Mouse (Mus musculus) forebrain, embryonic 12.5 days (tissue): ENCODE measurements around the gene Rbm19. TPM values are rescaled to one million over a fixed set of nuclear protein-coding genes. Genes with fewer than 3 reads are reported as not detected.

Experiments used
- ATAC-seq: fragments of 200-750 bp; cut with Nextera tagmentation; 2 replicates; pipeline ENCODE4 v1.8.0; 2017; ENCODE audit warnings: moderate TSS enrichment; ENCODE audit not compliant: low FRiP score
- H3K27ac ChIP-seq: fragments of 300-500 bp; sonication (generic); 2 replicates; pipeline ENCODE4 v1.5.1; 2016; ENCODE audit warnings: mild to moderate bottlenecking
- H3K27me3 ChIP-seq: fragments of 300-500 bp; sonication (generic); 2 replicates; pipeline ENCODE4 v1.6.1; 2016; ENCODE audit warnings: mild to moderate bottlenecking
- H3K36me3 ChIP-seq: fragments of 300-500 bp; sonication (generic); replicated peaks from 2 replicates; pipeline ENCODE4 v1.6.1; 2016; ENCODE audit warnings: mild to moderate bottlenecking
- H3K4me1 ChIP-seq: fragments of 300-500 bp; sonication (generic); 2 replicates; pipeline ENCODE4 v1.6.1; 2016
- H3K4me2 ChIP-seq: fragments of 300-500 bp; sonication (generic); 2 replicates; pipeline ENCODE4 v1.6.1; 2016; ENCODE audit warnings: mild to moderate bottlenecking, moderate library complexity
- H3K4me3 ChIP-seq: fragments of 300-500 bp; sonication (generic); replicated peaks from 2 replicates; pipeline ENCODE4 v1.5.1; 2016; ENCODE audit warnings: mild to moderate bottlenecking
- H3K9ac ChIP-seq: fragments of 300-500 bp; sonication (generic); 2 replicates; pipeline ENCODE4 v1.6.1; 2016; ENCODE audit warnings: mild to moderate bottlenecking
- H3K9me3 ChIP-seq: fragments of 300-500 bp; sonication (generic); 2 replicates; pipeline ENCODE4 v1.6.1; 2016
- WGBS: fragments of 180-500 bp; shearing (Covaris S2); methylation state at CpG from one replicate; pipeline ENCODE4 v1.1.7; 2016; 5-methylcytosine and 5-hydroxymethylcytosine counted together
- polyA plus RNA-seq: library from polyadenylated mRNA; unstranded; fragments of >200 nt; fragmentation: Nextera tagmentation; extraction: Ambion mirVana; gene quantifications from 2 replicates; pipeline ENCODE4 v1.2.1, GENCODE M21; 2016

The Rbm19 gene
- polyA plus RNA-seq, 1 experiment from 2014 or later = 27.5 TPM

GRCm38 (mm10) chr5:120156166-120156909 is 40.1 kb downstream of the Rbm19 start:
- H3K4me2 ChIP-seq = no peak overlapping the region
- ATAC-seq = peak; percentile 8; the same call in 1 of the 2 replicates
- no peaks in the 10 kb centered on the region for H3K9me3 ChIP-seq
- peaks cover 21% of the 10 kb centered on the region for H3K4me1 ChIP-seq
- H3K27me3 ChIP-seq = no peaks in the 10 kb centered on the region
- H3K9ac ChIP-seq = no peak overlapping the region
- 68% methylated on average over 21 of the region's 21 CpGs for WGBS
- H3K4me3 ChIP-seq = no peak overlapping the region
- H3K27ac ChIP-seq = peak overlapping the region; percentile 76
- no peaks in the 10 kb centered on the region for H3K36me3 ChIP-seq

- no peaks in the 10 kb centered on the region for H3K9me3 ChIP-seq
- ATAC-seq = no peak
- WGBS = 83% methylated on average over 3 of the region's 3 CpGs
- no peaks in the 10 kb centered on the region for H3K36me3 ChIP-seq
- no peaks in the 10 kb centered on the region for H3K27me3 ChIP-seq
- no peak overlapping the region for H3K9ac ChIP-seq
- no peak overlapping the region for H3K4me2 ChIP-seq
- peak overlapping the region; percentile 76; the same call in 1 of the 2 replicates for H3K27ac ChIP-seq
- H3K4me1 ChIP-seq = peaks cover 21% of the 10 kb centered on the region
- H3K4me3 ChIP-seq = no peak overlapping the region
These were observed 40.9 kb downstream of the Rbm19 start for GRCm38 (mm10) chr5:120157115-120157514.

- ATAC-seq = no peak
- WGBS = 66% methylated on average over 2 of the region's 2 CpGs
- Histone ChIP-seq H3K4me1 (peaks cover 21% of the 10 kb centered on the region), H3K4me3 (no peak overlapping the region), H3K27ac (no peak overlapping the region), H3K4me2 (no peak overlapping the region), H3K27me3 (no peaks in the 10 kb centered on the region), H3K9ac (no peak overlapping the region), H3K36me3 (no peaks in the 10 kb centered on the region), H3K9me3 (no peaks in the 10 kb centered on the region)
These were observed 42.2 kb downstream of the Rbm19 start for GRCm38 (mm10) chr5:120158476-120158875.

- peaks cover 12% of the 10 kb centered on the region for H3K4me1 ChIP-seq
- 83% methylated on average over 8 of the region's 8 CpGs for WGBS
- no peak overlapping the region for H3K4me3 ChIP-seq
- no peak for ATAC-seq
- H3K36me3 ChIP-seq = no peaks in the 10 kb centered on the region
- H3K4me2 ChIP-seq = no peak overlapping the region
- H3K27me3 ChIP-seq = no peaks in the 10 kb centered on the region
- no peak overlapping the region for H3K9ac ChIP-seq
- H3K9me3 ChIP-seq = no peaks in the 10 kb centered on the region
- H3K27ac ChIP-seq = no peak overlapping the region
These were observed 44.8 kb downstream of the Rbm19 start for GRCm38 (mm10) chr5:120160923-120161658.

GRCm38 (mm10) chr5:120162689-120163088 is 46.4 kb downstream of the Rbm19 start:
- no peak overlapping the region for H3K4me2 ChIP-seq
- H3K4me1 ChIP-seq = peaks cover 6% of the 10 kb centered on the region; the same call in 1 of the 2 replicates
- H3K27me3 ChIP-seq = no peaks in the 10 kb centered on the region
- H3K9me3 ChIP-seq = no peaks in the 10 kb centered on the region
- 96% methylated on average over 10 of the region's 10 CpGs for WGBS
- H3K4me3 ChIP-seq = no peak overlapping the region
- no peak for ATAC-seq
- H3K36me3 ChIP-seq = no peaks in the 10 kb centered on the region
- no peak overlapping the region for H3K27ac ChIP-seq
- no peak overlapping the region for H3K9ac ChIP-seq

GRCm38 (mm10) chr5:120163428-120163827 is 47.2 kb downstream of the Rbm19 start:
- peaks cover 10% of the 10 kb centered on the region; the same call in 1 of the 2 replicates for H3K4me1 ChIP-seq
- H3K4me2 ChIP-seq = no peak overlapping the region
- no peaks in the 10 kb centered on the region for H3K9me3 ChIP-seq
- no peak overlapping the region for H3K4me3 ChIP-seq
- peaks cover 3% of the 10 kb centered on the region; the same call in 1 of the 2 replicates for H3K27me3 ChIP-seq
- no peaks in the 10 kb centered on the region for H3K36me3 ChIP-seq
- H3K27ac ChIP-seq = no peak overlapping the region
- ATAC-seq = no peak
- 84% methylated on average over 6 of the region's 6 CpGs for WGBS
- no peak overlapping the region for H3K9ac ChIP-seq

GRCm38 (mm10) chr5:120164450-120164849 is 48.2 kb downstream of the Rbm19 start:
- Histone ChIP-seq H3K27ac (no peak overlapping the region), H3K9me3 (no peaks in the 10 kb centered on the region), H3K9ac (no peak overlapping the region), H3K4me1 (peaks cover 10% of the 10 kb centered on the region; the same call in 1 of the 2 replicates), H3K36me3 (no peaks in the 10 kb centered on the region), H3K4me2 (no peak overlapping the region), H3K27me3 (peaks cover 3% of the 10 kb centered on the region; the same call in 1 of the 2 replicates), H3K4me3 (no peak overlapping the region)
- no peak for ATAC-seq
- WGBS = 88% methylated on average over 11 of the region's 11 CpGs

GRCm38 (mm10) chr5:120165061-120165942 is 49.0 kb downstream of the Rbm19 start:
- peaks cover 10% of the 10 kb centered on the region; the same call in 1 of the 2 replicates for H3K4me1 ChIP-seq
- no peaks in the 10 kb centered on the region for H3K9me3 ChIP-seq
- no peak overlapping the region for H3K27ac ChIP-seq
- H3K9ac ChIP-seq = no peak overlapping the region
- ATAC-seq = no peak
- WGBS = 76% methylated on average over 9 of the region's 9 CpGs
- peaks cover 3% of the 10 kb centered on the region; the same call in 1 of the 2 replicates for H3K27me3 ChIP-seq
- H3K4me2 ChIP-seq = no peak overlapping the region
- no peak overlapping the region for H3K4me3 ChIP-seq
- no peaks in the 10 kb centered on the region for H3K36me3 ChIP-seq

- H3K4me1 ChIP-seq = peaks cover 24% of the 10 kb centered on the region
These were observed 51.6 kb downstream of the Rbm19 start for GRCm38 (mm10) chr5:120167787-120168325.

GRCm38 (mm10) chr5:120171865-120172728 is 55.8 kb downstream of the Rbm19 start:
- Histone ChIP-seq H3K4me2 (no peak overlapping the region), H3K27me3 (peaks cover 10% of the 10 kb centered on the region), H3K4me1 (peaks cover 44% of the 10 kb centered on the region), H3K36me3 (peaks cover 10% of the 10 kb centered on the region; the same call in 1 of the 2 replicates), H3K9me3 (no peaks in the 10 kb centered on the region), H3K4me3 (no peak overlapping the region), H3K9ac (no peak overlapping the region), H3K27ac (peak overlapping the region; percentile 69)
- 34% methylated on average over 18 of the region's 18 CpGs for WGBS
- ATAC-seq = peak; percentile 64; the same call in 1 of the 2 replicates

More at GRCm38 (mm10) chr5:120167787-120168325, 51.6 kb downstream of the Rbm19 start:
- Histone ChIP-seq H3K27me3 (peaks cover 3% of the 10 kb centered on the region; the same call in 1 of the 2 replicates), H3K36me3 (no peaks in the 10 kb centered on the region), H3K4me2 (no peak overlapping the region), H3K9ac (no peak overlapping the region), H3K4me3 (no peak overlapping the region), H3K27ac (no peak overlapping the region), H3K9me3 (no peaks in the 10 kb centered on the region)
- WGBS = 70% methylated on average over 13 of the region's 13 CpGs
- ATAC-seq = no peak

- H3K9me3 ChIP-seq = no peaks in the 10 kb centered on the region
- H3K4me2 ChIP-seq = no peak overlapping the region
- WGBS = 81% methylated on average over 8 of the region's 8 CpGs
- peaks cover 10% of the 10 kb centered on the region; the same call in 1 of the 2 replicates for H3K36me3 ChIP-seq
- H3K4me3 ChIP-seq = no peak overlapping the region
- peaks cover 10% of the 10 kb centered on the region for H3K27me3 ChIP-seq
- peaks cover 40% of the 10 kb centered on the region for H3K4me1 ChIP-seq
- no peak overlapping the region for H3K9ac ChIP-seq
- peak overlapping the region; percentile 43; the same call in 1 of the 2 replicates for H3K27ac ChIP-seq
- 0 out of 2 replicates have a peak, but pooled peaks have one; percentile 18 for ATAC-seq
These were observed 56.5 kb downstream of the Rbm19 start for GRCm38 (mm10) chr5:120172729-120173101.
